Mouse (Mus musculus): ENCODE data around the gene Asb5.

Gene Asb5

DNA sequence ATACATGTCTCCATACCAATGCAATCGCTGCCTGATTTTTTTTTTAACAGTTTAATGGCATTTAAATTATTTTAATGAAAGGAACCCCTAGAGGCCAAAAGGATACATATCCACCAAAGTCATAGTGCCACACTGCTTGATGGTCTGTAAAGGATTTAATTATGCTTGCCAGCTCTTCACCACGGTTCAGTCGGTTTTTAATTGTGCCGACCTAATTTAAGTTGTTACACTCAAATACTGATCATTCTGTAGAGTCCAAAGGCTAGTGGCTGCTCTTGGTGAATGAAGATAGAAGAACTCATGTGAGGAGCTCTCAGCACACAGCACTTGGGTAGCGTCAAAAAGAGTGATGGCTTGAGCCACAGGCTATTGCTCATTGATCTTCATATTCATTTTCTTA is 5.8 kb downstream of the Asb5 start:
- in situ Hi-C loops (cut with MboI, MseI), result no loop called here

DNA sequence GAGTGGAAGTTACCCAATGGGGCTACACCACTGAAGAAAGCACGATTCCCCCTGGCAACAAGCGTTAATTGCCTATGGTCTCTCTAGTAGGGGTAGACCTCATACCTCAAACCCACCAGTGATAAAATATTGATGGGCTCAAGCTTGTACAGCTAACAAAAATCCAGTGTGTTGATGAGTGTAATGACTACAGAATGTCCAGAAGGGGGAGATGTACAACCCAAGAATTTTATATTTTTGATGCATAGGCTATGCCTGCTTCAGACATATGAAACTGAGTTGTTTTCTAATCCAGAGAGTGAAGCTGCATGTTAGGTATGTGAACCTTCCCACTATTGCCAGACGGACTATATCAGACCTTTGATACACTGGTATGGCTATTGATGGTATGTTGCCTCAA is 7.9 kb downstream of the Asb5 start:
- in situ Hi-C loops (cut with MboI, MseI), result no loop called here

DNA sequence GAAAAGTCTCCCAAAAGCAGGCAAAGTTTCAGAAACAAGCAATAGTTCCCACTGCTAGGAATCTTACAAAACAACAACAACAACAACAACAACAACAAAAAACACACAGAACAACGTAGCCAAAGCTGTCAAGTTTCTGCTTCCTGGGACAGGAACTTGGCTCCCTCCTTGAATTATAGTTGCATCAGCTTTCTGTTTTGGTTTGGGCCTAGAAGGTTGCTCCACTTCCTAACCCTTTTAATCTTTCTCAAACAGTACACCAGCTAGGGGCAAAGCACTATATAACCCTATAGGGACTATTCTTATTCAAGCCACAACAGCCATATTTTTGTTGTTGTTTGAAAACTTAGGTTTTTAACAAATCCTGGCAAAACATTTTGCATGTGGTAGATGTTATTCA is 12.0 kb downstream of the Asb5 start:
- in situ Hi-C loops (cut with MboI, MseI), result no loop called here

DNA sequence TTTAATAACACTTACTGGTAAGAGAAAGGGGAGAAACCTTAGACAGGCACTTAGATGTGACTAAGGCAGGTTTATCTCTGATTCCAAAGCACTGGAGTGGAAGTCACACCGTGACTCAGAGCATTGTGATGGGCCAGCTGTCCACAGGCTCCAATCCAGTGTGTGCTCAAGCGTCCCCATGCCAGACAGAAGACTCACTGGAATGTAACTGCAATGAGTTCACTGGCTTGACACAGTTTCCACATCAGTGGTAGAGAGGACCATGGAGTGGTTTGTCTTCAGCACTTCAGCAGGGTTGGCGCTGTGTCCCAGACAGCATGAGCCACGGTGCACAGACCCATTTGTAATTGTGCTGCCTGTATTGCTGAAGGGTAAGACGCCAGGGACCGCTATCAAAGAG is 19.0 kb downstream of the Asb5 start:
- in situ Hi-C loops (cut with MboI, MseI), result no loop called here

DNA sequence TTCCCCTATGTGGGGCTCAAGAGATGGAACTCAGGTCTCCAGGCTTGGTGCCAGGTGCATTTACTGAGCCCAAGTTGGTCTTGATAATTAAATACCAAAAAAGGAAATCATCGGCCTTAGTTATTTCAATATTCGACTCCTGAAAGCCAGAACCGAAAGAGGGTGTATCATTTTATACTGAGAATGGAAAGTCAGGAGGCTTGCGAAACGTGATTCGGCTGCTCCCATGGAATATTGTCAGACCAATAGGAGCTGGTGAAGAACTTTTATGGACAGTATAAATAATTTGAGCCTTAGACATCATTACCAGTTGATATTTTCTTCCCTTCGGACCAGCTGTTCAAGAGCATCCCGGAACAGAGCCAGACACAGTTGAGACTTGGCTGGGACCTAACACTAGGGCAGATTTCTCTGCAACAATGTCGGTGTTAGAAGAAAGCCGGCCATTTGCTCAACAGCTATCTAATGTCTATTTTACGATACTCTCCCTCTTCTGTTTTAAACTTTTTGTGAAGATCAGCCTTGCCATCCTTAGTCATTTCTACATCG is 20.7 kb downstream of the Asb5 start:
- in situ Hi-C loops (cut with MboI, MseI), result no loop called here

DNA sequence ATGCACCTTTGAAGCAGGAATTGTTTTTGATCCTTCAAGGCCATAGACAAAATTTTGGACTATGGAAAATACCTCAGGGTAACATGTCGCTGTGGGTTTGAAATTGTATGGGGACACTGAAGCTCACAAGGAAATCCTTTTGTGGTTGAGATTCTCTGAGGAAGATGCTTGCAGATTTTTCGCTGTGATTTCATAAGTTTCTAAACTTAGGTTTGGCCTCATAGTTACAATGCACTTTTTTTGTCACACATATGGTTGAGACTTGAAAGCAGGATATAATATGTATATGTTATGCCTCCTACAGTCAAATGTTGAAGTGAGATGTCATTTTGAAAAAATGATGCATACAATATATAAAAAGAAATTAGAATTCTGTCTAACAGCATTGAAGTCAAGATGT is 25.5 kb downstream of the Asb5 start:
- in situ Hi-C loops (cut with MboI, MseI), result no loop called here

DNA sequence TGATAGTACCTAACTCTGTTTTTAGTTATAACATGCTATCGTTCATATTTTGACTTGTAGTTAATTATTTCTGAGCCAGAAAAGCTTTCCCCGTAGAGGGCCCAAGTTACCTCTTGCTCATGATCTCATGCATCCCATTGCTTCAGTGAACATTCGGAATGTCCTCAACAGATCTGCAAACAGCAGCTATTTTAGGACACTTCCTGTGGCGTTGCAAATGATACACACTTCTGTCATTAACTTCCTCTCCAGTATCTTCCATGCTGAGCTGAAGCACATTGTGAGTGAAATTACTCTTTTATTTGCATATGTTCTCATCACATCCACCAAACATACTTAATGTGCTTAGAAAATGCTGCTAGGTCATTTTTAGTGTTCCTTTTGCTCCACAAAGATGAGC is 32.8 kb downstream of the Asb5 start:
- in situ Hi-C loops (cut with MboI, MseI), result no loop called here

DNA sequence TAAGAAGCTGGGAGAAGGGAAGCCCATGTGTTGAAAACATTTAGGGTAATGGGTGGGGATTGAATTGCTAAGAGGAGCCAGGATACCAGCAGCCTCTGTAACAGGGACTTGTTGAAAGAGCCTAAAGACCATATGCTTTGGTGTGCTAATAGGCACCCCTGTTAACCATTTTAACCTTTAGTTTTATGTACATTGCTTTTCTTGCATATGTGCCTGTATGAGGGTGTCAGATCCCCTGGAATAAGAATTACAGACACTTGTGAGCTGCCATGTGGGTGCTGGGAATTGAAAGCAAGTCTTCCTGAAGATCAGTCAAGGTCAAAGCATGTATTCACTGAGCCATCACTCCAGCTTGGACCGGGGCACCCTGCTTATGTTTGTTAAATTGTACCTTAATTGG is 35.8 kb downstream of the Asb5 start:
- in situ Hi-C loops (cut with MboI, MseI), result no loop called here

DNA sequence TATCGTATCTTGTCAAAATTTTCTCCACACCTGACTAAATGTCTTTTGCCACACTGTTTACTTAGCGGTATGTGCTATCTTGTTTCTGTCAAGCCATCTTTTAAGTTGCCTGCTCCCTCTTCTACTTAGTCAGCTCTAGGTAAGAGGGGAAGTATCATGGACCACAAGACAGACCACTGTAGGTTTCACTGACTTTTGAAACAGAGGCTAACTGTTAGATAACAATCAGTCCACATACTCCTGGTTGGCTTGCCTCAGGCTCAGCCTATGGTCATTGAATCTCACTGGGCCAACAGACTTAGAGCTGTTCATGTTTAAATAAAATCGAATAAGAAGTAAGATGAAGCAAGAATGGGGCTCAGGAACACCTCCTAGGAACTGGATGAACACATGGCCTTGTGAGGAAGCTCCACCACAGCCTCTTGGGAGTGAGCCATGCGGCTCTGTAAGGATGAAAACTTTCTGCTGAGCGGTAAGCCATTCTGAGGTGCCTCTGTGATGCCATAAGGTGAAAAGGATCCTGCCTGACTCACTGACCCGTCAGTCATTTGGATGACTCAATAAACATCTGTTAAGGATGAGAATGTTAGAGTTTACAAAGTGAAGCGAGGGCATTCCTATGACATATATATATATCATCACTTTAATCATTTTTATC is 36.4 kb downstream of the Asb5 start:
- in situ Hi-C loops (cut with MboI, MseI), result no loop called here

DNA sequence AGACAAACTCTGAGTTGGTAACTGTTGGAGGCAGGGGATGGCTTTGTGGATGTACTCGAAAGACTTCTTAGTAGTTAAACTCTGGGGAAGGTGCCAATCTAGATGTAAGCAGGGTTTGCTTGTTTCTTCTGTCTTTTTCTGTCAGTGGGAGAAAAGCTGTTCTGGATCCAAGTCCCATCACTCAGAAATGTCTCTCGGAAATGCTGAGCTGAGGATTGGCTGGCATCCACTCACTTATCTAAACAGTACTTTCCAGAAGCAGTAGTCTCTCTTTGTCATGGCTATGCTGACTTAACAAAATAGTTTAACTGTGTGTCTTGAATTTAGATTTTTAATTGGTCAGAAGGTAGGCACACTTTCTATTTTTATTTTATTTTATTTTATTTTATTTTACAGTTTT is 37.8 kb downstream of the Asb5 start:
- in situ Hi-C loops (cut with MboI, MseI), result no loop called here

DNA sequence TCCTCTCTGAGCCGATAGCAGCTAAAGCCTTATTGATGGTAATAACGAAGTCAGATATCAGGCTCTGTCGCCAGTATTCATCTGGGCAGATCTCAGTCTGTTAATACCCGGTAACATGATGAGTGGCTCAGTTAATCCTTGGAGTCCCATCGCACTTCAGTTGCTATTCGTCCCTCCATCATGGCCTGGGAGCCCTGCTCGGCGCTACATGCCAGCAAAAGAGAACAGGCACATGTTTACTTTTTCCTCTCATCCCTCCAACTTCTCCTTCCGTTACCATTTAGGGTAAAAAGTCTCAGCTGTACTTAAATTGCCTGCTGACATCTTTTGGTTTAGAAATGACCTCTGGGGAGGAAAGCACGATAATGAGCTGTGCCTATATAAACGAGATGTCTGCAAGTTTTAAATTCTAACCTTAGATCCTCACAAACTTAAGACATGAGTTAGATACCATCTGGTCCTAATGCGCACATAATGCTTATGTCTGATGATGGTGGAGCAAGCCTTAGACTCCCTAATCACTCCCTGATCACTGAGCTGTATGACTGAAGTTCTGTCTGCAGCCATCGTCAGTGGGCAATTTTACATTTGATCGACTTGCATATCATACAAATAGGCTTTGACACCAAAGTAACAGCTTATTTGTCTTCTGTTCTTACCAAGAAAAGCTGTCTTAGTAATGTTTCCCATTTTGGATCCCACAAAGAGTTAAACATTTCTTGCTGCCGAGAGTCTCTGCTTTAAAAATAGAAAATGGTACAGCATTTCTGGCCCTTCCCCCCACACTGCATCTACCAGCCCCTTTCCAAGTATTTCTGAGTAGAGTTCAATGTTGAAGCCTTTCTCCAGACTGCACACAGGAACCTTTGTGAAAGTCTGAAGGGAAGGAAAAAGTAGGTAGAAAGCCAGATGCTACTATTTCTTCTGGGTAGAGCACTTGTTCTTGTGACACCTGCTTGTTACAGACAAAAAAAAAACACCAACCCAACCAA is 41.5 kb downstream of the Asb5 start:
- in situ Hi-C loops (cut with MboI, MseI), result no loop called here

DNA sequence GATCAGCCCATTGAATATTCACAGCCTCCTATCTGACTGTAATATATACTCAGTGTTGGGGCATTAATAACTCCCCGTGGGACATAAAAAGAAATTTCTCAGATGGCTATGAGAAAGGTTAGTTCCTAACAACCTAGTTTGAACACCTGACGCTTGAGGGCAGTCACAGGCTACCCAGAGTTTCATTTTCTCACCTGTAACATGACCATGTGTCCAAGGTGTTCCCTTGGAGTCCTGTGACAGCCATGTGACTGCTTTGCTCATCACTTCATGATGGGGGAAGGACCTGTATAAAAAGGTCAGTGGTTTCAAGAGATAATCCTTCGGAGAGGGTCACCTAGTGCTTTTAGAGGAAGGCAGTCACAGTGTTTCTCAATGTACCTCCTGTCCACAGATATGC is 52.1 kb downstream of the Asb5 start:
- in situ Hi-C loops (cut with MboI, MseI), result no loop called here

DNA sequence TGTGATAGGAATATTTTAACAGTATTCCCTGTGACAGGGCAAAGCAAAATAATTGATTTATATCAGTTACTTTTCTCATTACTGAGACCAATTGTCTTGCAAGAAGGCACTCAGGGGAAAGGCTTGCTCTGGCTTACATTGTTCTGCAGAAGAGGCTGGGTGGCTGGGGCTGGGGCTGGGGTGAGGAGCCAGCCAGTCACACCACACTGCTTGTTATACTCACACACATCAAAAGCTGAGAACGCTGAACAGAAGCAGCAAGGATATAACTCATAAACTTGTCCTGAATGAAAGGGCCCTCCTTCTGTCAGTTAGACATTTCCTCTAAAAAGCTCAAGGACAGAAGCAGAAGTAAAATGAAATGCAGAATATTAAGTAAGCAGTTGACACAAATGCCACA is 53.5 kb downstream of the Asb5 start:
- in situ Hi-C loops (cut with MboI, MseI), result no loop called here

DNA sequence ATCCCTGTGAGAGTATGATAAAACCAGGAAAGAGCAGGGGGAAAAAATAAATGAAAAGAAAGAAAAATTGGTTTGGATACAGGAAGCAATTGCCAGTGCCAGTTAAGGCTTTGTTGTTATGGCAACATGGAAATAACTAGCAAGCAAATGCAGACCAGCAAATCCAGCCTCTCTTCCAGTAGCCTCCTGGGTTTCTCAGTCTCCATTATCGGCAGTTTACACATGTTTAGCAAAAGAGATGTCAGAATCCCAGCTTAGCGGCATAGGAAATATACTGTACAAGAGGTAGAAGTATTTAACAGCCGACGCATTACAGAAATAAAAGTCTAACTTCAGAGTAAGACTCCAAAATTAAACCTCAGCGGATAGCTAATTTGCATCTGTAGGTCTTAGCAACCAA is 65.3 kb downstream of the Asb5 start:
- in situ Hi-C loops (cut with MboI, MseI), result no loop called here

DNA sequence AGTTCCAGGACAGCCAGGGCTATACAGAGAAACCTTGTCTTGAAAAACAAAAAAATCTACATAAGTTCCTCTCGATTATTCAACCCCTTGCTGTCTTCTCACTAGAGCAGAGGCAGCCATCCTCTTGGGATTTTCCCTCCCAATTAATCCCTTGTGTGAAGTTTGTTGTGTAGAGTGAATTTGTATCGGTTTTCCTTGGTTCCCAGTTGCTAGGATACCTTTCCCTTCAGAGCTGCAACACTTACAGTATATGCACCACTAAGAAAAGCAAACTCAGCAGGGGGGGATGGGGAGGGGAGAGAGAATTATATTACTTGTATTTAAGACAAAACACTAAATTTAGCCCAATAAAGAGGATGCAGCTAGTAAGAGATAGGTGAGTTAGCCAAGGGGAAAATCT is 66.7 kb downstream of the Asb5 start:
- in situ Hi-C loops (cut with MboI, MseI), result no loop called here

DNA sequence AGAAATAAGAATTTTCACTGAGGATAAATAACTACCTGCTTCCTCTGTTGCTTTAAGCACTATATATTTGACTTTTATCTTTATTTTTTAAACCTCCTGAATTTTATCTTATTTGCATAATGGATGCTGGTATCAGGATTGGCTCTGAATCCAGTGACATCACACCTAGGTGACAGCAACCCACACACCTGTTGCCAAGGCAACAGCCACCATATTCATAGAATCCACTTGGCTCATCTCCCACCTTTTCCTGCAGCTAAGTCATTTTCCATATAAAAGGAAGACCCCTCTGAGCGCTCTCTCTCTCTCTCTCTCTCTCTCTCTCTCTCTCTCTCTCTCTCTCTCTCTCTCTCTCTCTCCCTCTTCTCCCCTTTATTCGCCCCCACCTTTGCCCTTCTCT is 67.6 kb downstream of the Asb5 start:
- in situ Hi-C loops (cut with MboI, MseI), result no loop called here

DNA sequence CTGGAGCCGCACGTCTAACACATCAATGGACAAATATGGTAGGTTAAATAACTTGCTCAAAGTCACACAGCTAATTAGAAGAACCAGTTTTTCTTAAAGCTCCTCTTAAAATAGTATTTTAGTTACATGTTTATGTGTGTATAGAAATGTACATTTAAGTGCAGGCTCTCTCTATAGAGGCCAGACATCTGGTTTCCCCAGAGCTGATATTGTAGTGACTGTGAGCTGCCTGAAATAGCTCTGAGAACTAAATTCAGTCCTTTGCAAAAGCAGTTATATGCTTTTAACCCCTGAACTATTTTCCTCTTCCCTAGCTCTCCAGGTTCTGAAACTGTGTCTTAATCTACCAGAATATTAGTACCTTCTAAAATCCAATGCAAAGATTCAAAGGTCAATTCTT is 68.0 kb downstream of the Asb5 start:
- in situ Hi-C loops (cut with MboI, MseI), result no loop called here

DNA sequence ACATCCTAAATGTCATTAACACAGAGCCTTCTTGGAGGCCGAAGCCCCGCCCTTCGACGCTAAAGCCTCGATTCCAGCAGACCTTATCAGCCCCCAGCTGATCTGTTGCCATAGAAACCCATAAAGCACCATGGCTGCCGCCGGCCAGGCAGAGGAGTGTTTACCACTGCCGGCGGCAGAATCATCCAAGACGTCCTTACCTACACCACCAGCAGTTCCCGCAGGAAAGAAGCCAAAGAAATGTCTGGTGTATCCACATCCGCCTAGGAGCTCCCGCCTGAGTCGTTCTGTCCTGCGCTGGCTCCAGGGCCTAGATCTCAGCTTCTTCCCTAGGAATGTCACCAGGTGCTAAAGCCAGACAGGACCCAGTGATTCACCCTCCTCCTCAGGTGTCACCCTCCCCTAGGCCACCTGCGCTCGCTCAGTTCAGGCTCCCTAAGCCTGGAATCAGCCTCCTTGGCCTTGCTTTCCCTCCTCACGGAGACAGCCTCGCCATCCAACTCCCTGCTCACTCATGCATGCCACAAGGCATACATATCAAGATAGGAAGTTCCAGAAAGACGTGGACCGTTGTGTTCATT is 71.4 kb downstream of the Asb5 start, which contains the start of gene Spata4:
Gene Spata4, plus strand, starts transcription at position 111 of the 581 bp plus-strand sequence.
- in situ Hi-C loops (cut with MboI, MseI), result loop anchor here (25.0 kb wide), 1 partner anchor 512 kb away; no protein-coding TSS in a partner anchor

DNA sequence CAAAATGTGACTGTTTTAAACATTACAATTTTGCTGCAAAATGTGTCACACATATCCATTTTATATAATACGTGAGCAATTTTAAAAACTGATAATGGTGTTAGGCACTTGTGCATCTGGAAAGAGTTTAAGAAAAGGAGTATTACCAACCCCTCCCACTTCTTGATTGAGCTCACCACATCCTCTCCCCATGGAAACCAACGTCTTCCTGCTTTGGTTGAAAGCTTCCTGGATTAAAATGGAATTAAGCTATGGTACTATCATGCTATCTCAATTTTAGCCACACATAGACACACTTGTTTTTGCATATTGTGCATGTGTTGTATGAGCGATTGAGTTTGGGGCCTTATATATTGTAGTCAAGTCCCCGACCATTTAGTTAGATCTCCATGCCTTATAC is 74.1 kb downstream of the Asb5 start:
- in situ Hi-C loops (cut with MboI, MseI), result loop anchor here (25.0 kb wide), 1 partner anchor 509 kb away; no protein-coding TSS in a partner anchor

DNA sequence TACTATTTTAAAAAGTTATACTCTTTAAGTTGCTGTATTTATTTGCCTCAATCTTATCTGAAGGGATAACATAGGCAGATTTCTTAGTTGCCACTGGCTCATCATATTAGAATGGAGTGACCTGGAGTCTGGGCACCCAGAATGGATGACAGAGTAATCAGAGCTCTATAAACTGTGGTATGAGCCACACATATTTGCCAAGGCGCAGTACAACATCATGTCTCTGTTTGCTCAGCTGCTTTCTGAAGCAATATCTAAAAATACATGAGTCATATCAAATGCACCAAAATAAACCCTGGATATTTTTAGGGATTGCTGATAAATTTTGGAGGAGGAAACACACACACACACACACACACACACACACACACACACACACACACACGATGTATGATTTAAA is 80.0 kb downstream of the Asb5 start:
- in situ Hi-C loops (cut with MboI, MseI), result loop anchor here (25.0 kb wide), 1 partner anchor 503 kb away; no protein-coding TSS in a partner anchor

DNA sequence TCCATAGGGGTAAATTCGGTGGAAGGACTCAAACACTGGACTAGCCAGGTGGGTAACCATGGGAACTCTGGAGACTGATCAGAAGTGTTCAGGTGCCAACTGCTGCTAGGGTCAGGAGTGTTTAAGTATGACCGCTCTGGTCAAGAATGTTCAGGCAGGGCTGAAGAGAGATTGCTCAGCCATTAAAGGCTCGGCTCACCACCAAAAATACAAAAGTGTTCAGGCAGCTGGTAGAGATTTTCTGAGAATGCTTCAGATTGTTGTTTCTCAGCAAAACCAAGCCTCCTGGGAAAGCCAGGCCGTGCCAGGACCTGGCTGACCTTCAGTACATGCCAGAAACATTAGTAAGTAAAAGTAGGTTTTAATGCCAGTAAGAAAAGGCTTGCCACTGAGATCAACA is 80.9 kb downstream of the Asb5 start:
- in situ Hi-C loops (cut with MboI, MseI), result loop anchor here (25.0 kb wide), 1 partner anchor 502 kb away; no protein-coding TSS in a partner anchor

DNA sequence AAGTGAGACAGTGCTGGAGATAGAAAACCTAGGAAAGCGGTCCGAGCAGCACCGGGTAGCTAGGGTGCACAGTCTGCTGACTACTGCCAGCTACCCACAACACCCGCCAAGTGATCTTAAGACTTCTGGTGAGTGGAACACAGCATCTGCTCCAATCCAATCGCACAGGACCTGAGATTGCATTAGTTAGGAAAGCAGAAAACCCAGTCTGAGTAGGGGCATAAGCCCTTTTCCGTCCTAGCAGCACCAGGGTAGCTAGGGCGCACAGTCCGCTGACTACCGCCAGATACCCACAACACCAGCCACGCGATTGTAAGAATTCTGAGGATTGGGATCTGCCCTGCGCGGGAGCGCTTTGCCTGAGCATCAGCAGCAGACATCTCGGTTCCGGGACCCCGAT is 87.3 kb downstream of the Asb5 start:
- in situ Hi-C loops (cut with MboI, MseI), result loop anchor here (25.0 kb wide), 1 partner anchor 496 kb away; no protein-coding TSS in a partner anchor
